27 mouse cellular contexts compared by ENCODE assay signal in genomic region chr19:5938516-5938915, GRCm38 (mm10). TPM values are rescaled to one million over a fixed set of nuclear protein-coding genes. Genes with fewer than 3 reads are reported as not detected.
DNase-seq lines count a peak whose midpoint lies in the region; ATAC-seq and TF ChIP-seq lines count a peak whose summit lies in the region.
"Had no signal": no experiment of that assay in that cellular context is flagged by ENCODE, and none has a peak within 500 bp of the region (broad histone marks: within the 10 kb centered on the region; RNA-seq: fewer than 3 reads in every experiment).

No protein-coding gene starts in this region.

- H3K9ac ChIP-seq in heart, adult 2 months (ENCODE audit: low read depth, low read length), result no peak overlapping the region
- no peak overlapping the region for H3K9ac ChIP-seq in hindbrain, embryonic 13.5 days
- H3K9ac ChIP-seq in hindbrain, embryonic 11.5 days (ENCODE audit: low read depth, low read length), result no peak overlapping the region
- H3K9ac ChIP-seq in lung, postnatal 0 days (replicated peaks; ENCODE audit: low read depth), result no peak overlapping the region
- H3K9ac ChIP-seq in liver, embryonic 15.5 days, result no peak overlapping the region
- H3K9ac ChIP-seq: intestine, embryonic 15.5 days; midbrain, embryonic 12.5 days had no signal

- no peak for TF ChIP-seq EP300 in heart, adult 2 months (IDR thresholded peaks at IDR 0.05; ENCODE audit: insufficient read depth, low read depth, low read length)
- no peak for TF ChIP-seq EP300 in lung, postnatal 0 days (IDR thresholded peaks at IDR 0.05)

- peak overlapping the region; percentile 47 for H3K27ac ChIP-seq in heart, adult 2 months
- 0 out of 2 replicates have a peak overlapping the region, but pooled peaks have one; percentile 67 for H3K27ac ChIP-seq in hindbrain, embryonic 13.5 days
- no peak overlapping the region for H3K27ac ChIP-seq in hindbrain, embryonic 11.5 days (ENCODE audit: low read depth, low read length)
- H3K27ac ChIP-seq in lung, postnatal 0 days (ENCODE audit: low read length), result peak overlapping the region; percentile 68
- H3K27ac ChIP-seq in liver, embryonic 15.5 days (replicated peaks), result peak overlapping the region; percentile 53
- H3K27ac ChIP-seq: intestine, embryonic 15.5 days; limb, embryonic 10.5 days had no signal

- no peak for TF ChIP-seq POLR2A in heart, adult 2 months (IDR thresholded peaks at IDR 0.05; ENCODE audit: insufficient read depth, low read depth, low read length)

- ATAC-seq in hindbrain, embryonic 13.5 days (ENCODE audit: low FRiP score), result no peak
- ATAC-seq in hindbrain, embryonic 11.5 days (ENCODE audit: low FRiP score), result no peak
- ATAC-seq in lung, postnatal 0 days, result no peak
- peak; percentile 47; the same call in 1 of the 2 replicates for ATAC-seq in liver, embryonic 15.5 days (ENCODE audit: insufficient read depth)
- ATAC-seq: forebrain, embryonic 14.5 days; intestine, embryonic 15.5 days had no signal

- H3K4me3 ChIP-seq in heart, adult 2 months, result no peak overlapping the region
- H3K4me3 ChIP-seq in hindbrain, embryonic 13.5 days, result no peak overlapping the region
- H3K4me3 ChIP-seq in hindbrain, embryonic 11.5 days (ENCODE audit: low read depth, low read length), result no peak overlapping the region
- no peak overlapping the region for H3K4me3 ChIP-seq in lung, postnatal 0 days (ENCODE audit: low read depth, low read length)
- no peak overlapping the region for H3K4me3 ChIP-seq in liver, embryonic 15.5 days (replicated peaks)
- H3K4me3 ChIP-seq: intestine, embryonic 15.5 days; limb, embryonic 10.5 days had no signal

- no peak for DNase-seq in heart, adult 2 months
- no peak for DNase-seq in heart, postnatal 14 days
- no peak for DNase-seq in hindbrain, embryonic 11.5 days (ENCODE audit: low spot score)
- DNase-seq in lung, postnatal 0 days (ENCODE audit: low spot score), result no peak
- no peak for DNase-seq in lung, adult 18-20 months
- DNase-seq in embryo, embryonic 11 days, result no peak
- DNase-seq: adrenal gland, postnatal 25 days; B cell, adult 2 months; cerebellum, adult 11-12 months; cerebellum, postnatal 14 days; gastrocnemius, postnatal 25 days; kidney, adult 9 months; kidney, postnatal 25 days; layer of hippocampus, adult 9-11 months; lung, adult 2 months; right cerebral cortex, postnatal 14 days; spleen, adult 18-20 months; thymus, postnatal 36 days had no signal

- H3K9me3 ChIP-seq in hindbrain, embryonic 13.5 days, result no peaks in the 10 kb centered on the region
- H3K9me3 ChIP-seq in hindbrain, embryonic 11.5 days (ENCODE audit: control insufficient read depth, low read length), result no peaks in the 10 kb centered on the region
- H3K9me3 ChIP-seq in lung, postnatal 0 days (ENCODE audit: low read length), result no peaks in the 10 kb centered on the region
- no peaks in the 10 kb centered on the region for H3K9me3 ChIP-seq in liver, embryonic 15.5 days (replicated peaks)
- H3K9me3 ChIP-seq: intestine, embryonic 15.5 days; limb, embryonic 10.5 days; midbrain, embryonic 12.5 days had no signal

- intact Hi-C loops in heart, adult 2 months (cut with DNase I), result no loop called here
- intact Hi-C loops in heart, postnatal 14 days (cut with DNase I), result no loop called here

- H3K4me2 ChIP-seq in hindbrain, embryonic 13.5 days, result no peak overlapping the region
- no peak overlapping the region for H3K4me2 ChIP-seq in hindbrain, embryonic 11.5 days (replicated peaks; ENCODE audit: low read depth, low read length)
- no peak overlapping the region for H3K4me2 ChIP-seq in lung, postnatal 0 days (replicated peaks; ENCODE audit: low read depth, low read length)
- H3K4me2 ChIP-seq in liver, embryonic 15.5 days, result peak overlapping the region; percentile 50
- H3K4me2 ChIP-seq: intestine, embryonic 15.5 days had no signal

- no peak for TF ChIP-seq CTCF in heart, adult 2 months (IDR thresholded peaks at IDR 0.05)
- TF ChIP-seq CTCF in lung, postnatal 0 days (IDR thresholded peaks at IDR 0.05), result no peak

- peaks cover 32% of the 10 kb centered on the region for H3K4me1 ChIP-seq in heart, adult 2 months (ENCODE audit: control insufficient read depth, insufficient read depth, low read length)
- H3K4me1 ChIP-seq in hindbrain, embryonic 13.5 days (replicated peaks), result peaks cover 26% of the 10 kb centered on the region
- peaks cover 4% of the 10 kb centered on the region; the same call in 1 of the 2 replicates for H3K4me1 ChIP-seq in hindbrain, embryonic 11.5 days (replicated peaks; ENCODE audit: control insufficient read depth, insufficient read depth, low read length)
- peaks cover 25% of the 10 kb centered on the region for H3K4me1 ChIP-seq in lung, postnatal 0 days (ENCODE audit: insufficient read depth, low read depth, low read length)
- H3K4me1 ChIP-seq in liver, embryonic 15.5 days (replicated peaks), result peaks cover 44% of the 10 kb centered on the region

- no peaks in the 10 kb centered on the region for H3K36me3 ChIP-seq in heart, adult 2 months (ENCODE audit: control insufficient read depth, insufficient read depth, low read length)
- peaks cover 12% of the 10 kb centered on the region for H3K36me3 ChIP-seq in hindbrain, embryonic 13.5 days
- no peaks in the 10 kb centered on the region for H3K36me3 ChIP-seq in hindbrain, embryonic 11.5 days (ENCODE audit: control insufficient read depth, insufficient read depth, low read length)
- H3K36me3 ChIP-seq in lung, postnatal 0 days (ENCODE audit: insufficient read depth, low read length), result no peaks in the 10 kb centered on the region
- peaks cover 44% of the 10 kb centered on the region for H3K36me3 ChIP-seq in liver, embryonic 15.5 days (replicated peaks)

- 94% methylated on average over 6 of the region's 6 CpGs for WGBS in heart, adult 2 months
- 85% methylated on average over 6 of the region's 6 CpGs for WGBS in hindbrain, embryonic 13.5 days
- 87% methylated on average over 6 of the region's 6 CpGs for WGBS in hindbrain, embryonic 11.5 days
- 84% methylated on average over 6 of the region's 6 CpGs for WGBS in lung, postnatal 0 days
- WGBS in liver, embryonic 15.5 days (ENCODE audit: insufficient replicate concordance), result 69% methylated on average over 6 of the region's 6 CpGs

- H3K27me3 ChIP-seq in heart, adult 2 months (ENCODE audit: control insufficient read depth, insufficient read depth, low read length), result no peaks in the 10 kb centered on the region
- no peaks in the 10 kb centered on the region for H3K27me3 ChIP-seq in hindbrain, embryonic 13.5 days
- no peaks in the 10 kb centered on the region for H3K27me3 ChIP-seq in hindbrain, embryonic 11.5 days (ENCODE audit: control insufficient read depth, insufficient read depth, low read length)
- no peaks in the 10 kb centered on the region for H3K27me3 ChIP-seq in lung, postnatal 0 days (replicated peaks; ENCODE audit: insufficient read depth, low read length)
- H3K27me3 ChIP-seq in liver, embryonic 15.5 days, result peaks cover 12% of the 10 kb centered on the region
- H3K27me3 ChIP-seq: intestine, embryonic 15.5 days; midbrain, embryonic 12.5 days had no signal

- no peaks in the 10 kb centered on the region for H3K79me2 ChIP-seq in heart, adult 2 months (replicated peaks; ENCODE audit: control insufficient read depth, insufficient read depth, low read length)

RNA-seq across cellular contexts. Expression of gene Cdc42ep2, which starts 13.9 kb away (rescaled TPM):
- 1 to 10 TPM; 8.0 to 8.4 TPM for total RNA-seq in heart, adult 2 months (2021)
- 11.7 and 19.0 TPM in 2 replicates for polyA plus RNA-seq in heart, adult 2 months (2012; rRNA removed)
- 10 to 100 TPM in 1 of 2 experiments, 1 to 10 TPM in 1; 9.9 to 12.0 TPM for total RNA-seq in heart, postnatal 14 days (2021)
- 11.5 and 12.4 TPM in 2 replicates for polyA plus RNA-seq in hindbrain, embryonic 13.5 days (2015; fragmentation: Nextera tagmentation; extraction: Ambion mirVana)
- polyA plus RNA-seq in hindbrain, embryonic 11.5 days (2014; fragmentation: Nextera tagmentation; extraction: Ambion mirVana), result 3.4 TPM in 2 replicates
- 21.3 and 23.2 TPM in 2 replicates for polyA plus RNA-seq in lung, postnatal 0 days (2015; fragmentation: Nextera tagmentation; extraction: Ambion mirVana)
- 2.9 and 3.1 TPM in 2 replicates for polyA plus RNA-seq in liver, embryonic 15.5 days (2015; fragmentation: Nextera tagmentation; extraction: Ambion mirVana)
- total RNA-seq: hematopoietic stem cell, adult 5-6 weeks; megakaryocyte progenitor cell, adult 5-6 weeks had no signal

RNA-seq across cellular contexts. Expression of gene Pola2, which starts 25.5 kb away (rescaled TPM):
- total RNA-seq in heart, adult 2 months (2021), result 10 to 100 TPM in 1 of 2 experiments, 1 to 10 TPM in 1; 8.6 to 10.9 TPM
- polyA plus RNA-seq in heart, adult 2 months (2012; rRNA removed), result 27.9 and 38.7 TPM in 2 replicates
- total RNA-seq in heart, postnatal 14 days (2021), result 10 to 100 TPM; 12.3 to 14.2 TPM
- polyA plus RNA-seq in hindbrain, embryonic 13.5 days (2015; fragmentation: Nextera tagmentation; extraction: Ambion mirVana), result 22.6 and 24.2 TPM in 2 replicates
- 67.7 and 68.3 TPM in 2 replicates for polyA plus RNA-seq in hindbrain, embryonic 11.5 days (2014; fragmentation: Nextera tagmentation; extraction: Ambion mirVana)
- polyA plus RNA-seq in lung, postnatal 0 days (2015; fragmentation: Nextera tagmentation; extraction: Ambion mirVana), result 16.6 and 20.7 TPM in 2 replicates
- polyA plus RNA-seq in liver, embryonic 15.5 days (2015; fragmentation: Nextera tagmentation; extraction: Ambion mirVana), result 53.8 and 58.9 TPM in 2 replicates

RNA-seq across cellular contexts. Expression of gene Dpf2, which starts 25.7 kb away (rescaled TPM):
- total RNA-seq in heart, adult 2 months (2021), result 10 to 100 TPM; 82.3 to 83.5 TPM
- polyA plus RNA-seq in heart, adult 2 months (2012; rRNA removed), result 71.8 and 104 TPM in 2 replicates
- 100 to 1,000 TPM; 101 TPM for total RNA-seq in heart, postnatal 14 days (2021)
- polyA plus RNA-seq in hindbrain, embryonic 13.5 days (2015; fragmentation: Nextera tagmentation; extraction: Ambion mirVana), result 128 and 137 TPM in 2 replicates
- polyA plus RNA-seq in hindbrain, embryonic 11.5 days (2014; fragmentation: Nextera tagmentation; extraction: Ambion mirVana), result 154 and 171 TPM in 2 replicates
- 77.7 and 78.0 TPM in 2 replicates for polyA plus RNA-seq in lung, postnatal 0 days (2015; fragmentation: Nextera tagmentation; extraction: Ambion mirVana)
- 52.7 and 59.4 TPM in 2 replicates for polyA plus RNA-seq in liver, embryonic 15.5 days (2015; fragmentation: Nextera tagmentation; extraction: Ambion mirVana)

RNA-seq across cellular contexts. Expression of gene Tigd3, which starts 44.6 kb away (rescaled TPM):
- under 1 TPM; 0.14 to 0.47 TPM for total RNA-seq in heart, adult 2 months (2021)
- 0.25 and 0.67 TPM in 2 replicates for polyA plus RNA-seq in heart, adult 2 months (2012; rRNA removed)
- under 1 TPM; 0.79 to 0.93 TPM for total RNA-seq in heart, postnatal 14 days (2021)
- 15.2 and 15.9 TPM in 2 replicates for polyA plus RNA-seq in hindbrain, embryonic 13.5 days (2015; fragmentation: Nextera tagmentation; extraction: Ambion mirVana)
- 7.0 and 7.5 TPM in 2 replicates for polyA plus RNA-seq in hindbrain, embryonic 11.5 days (2014; fragmentation: Nextera tagmentation; extraction: Ambion mirVana)
- 1.3 and 1.5 TPM in 2 replicates for polyA plus RNA-seq in lung, postnatal 0 days (2015; fragmentation: Nextera tagmentation; extraction: Ambion mirVana)
- polyA plus RNA-seq in liver, embryonic 15.5 days (2015; fragmentation: Nextera tagmentation; extraction: Ambion mirVana), result 2.8 and 2.9 TPM in 2 replicates

RNA-seq across cellular contexts. Expression of gene Slc22a20, which starts 47.4 kb away (rescaled TPM):
- total RNA-seq in heart, adult 2 months (2021), result not detected
- polyA plus RNA-seq in heart, adult 2 months (2012; rRNA removed), result not detected in 2 replicates
- total RNA-seq in heart, postnatal 14 days (2021), result not detected
- polyA plus RNA-seq in hindbrain, embryonic 13.5 days (2015; fragmentation: Nextera tagmentation; extraction: Ambion mirVana), result not detected in 2 replicates
- polyA plus RNA-seq in hindbrain, embryonic 11.5 days (2014; fragmentation: Nextera tagmentation; extraction: Ambion mirVana), result not detected in 2 replicates
- not detected in 2 replicates for polyA plus RNA-seq in lung, postnatal 0 days (2015; fragmentation: Nextera tagmentation; extraction: Ambion mirVana)
- polyA plus RNA-seq in liver, embryonic 15.5 days (2015; fragmentation: Nextera tagmentation; extraction: Ambion mirVana), result 0.05 TPM in 1 of 2 replicates, not detected in the other
- total RNA-seq: adrenal gland, postnatal 25 days; gastrocnemius, postnatal 25 days; hematopoietic stem cell, adult 5-6 weeks; left cerebral cortex, adult 8-10 months; megakaryocyte progenitor cell, adult 5-6 weeks had no signal
- polyA plus RNA-seq: forebrain, embryonic 14.5 days; intestine, embryonic 15.5 days; limb, embryonic 10.5 days; lung, adult 2 months; midbrain, embryonic 12.5 days had no signal
